Mouse (Mus musculus) spleen, adult 18-20 months (tissue): Measurements from ENCODE around the gene Abat.

ENCODE experiments used
- DNase-seq, 2 experiments: peaks; one replicate each; pipeline ENCODE4 v3.0.0; 2022; ENCODE audit warnings: mixed read lengths in 2 of 2

Gene Abat

GRCm38 (mm10) chr16:8638131-8638530 is 124.9 kb downstream of the Abat start:
- DNase-seq: no peak

GRCm38 (mm10) chr16:8639466-8640191 is 126.4 kb downstream of the Abat start:
- no peak for DNase-seq

GRCm38 (mm10) chr16:8643855-8644254 is 130.6 kb downstream of the Abat start:
- DNase-seq: no peak

- no peak for DNase-seq
Observed at GRCm38 (mm10) chr16:8645546-8645945, 132.3 kb downstream of the Abat start.

GRCm38 (mm10) chr16:8650007-8650406 is 136.8 kb downstream of the Abat start:
- no peak for DNase-seq

- no peak for DNase-seq
Observed at GRCm38 (mm10) chr16:8655108-8655507, 141.9 kb downstream of the Abat start.

- no peak for DNase-seq
Observed at GRCm38 (mm10) chr16:8655599-8655998, 142.4 kb downstream of the Abat start.

GRCm38 (mm10) chr16:8656256-8656655 is 143.0 kb downstream of the Abat start:
- no peak for DNase-seq

GRCm38 (mm10) chr16:8658349-8658748 is 145.1 kb downstream of the Abat start:
- DNase-seq: no peak

GRCm38 (mm10) chr16:8658764-8659163 is 145.5 kb downstream of the Abat start:
- no peak for DNase-seq

GRCm38 (mm10) chr16:8663022-8663421 is 149.8 kb downstream of the Abat start:
- DNase-seq: no peak

- no peak for DNase-seq
Observed at GRCm38 (mm10) chr16:8663606-8664539, 150.6 kb downstream of the Abat start.

- DNase-seq: no peak
Observed at GRCm38 (mm10) chr16:8665367-8665766, 152.1 kb downstream of the Abat start.

- DNase-seq: no peak
Observed at GRCm38 (mm10) chr16:8666452-8666851, 153.2 kb downstream of the Abat start.

- no peak for DNase-seq
Observed at GRCm38 (mm10) chr16:8667261-8667660, 154.0 kb downstream of the Abat start.

- DNase-seq: no peak
Observed at GRCm38 (mm10) chr16:8667814-8668213, 154.6 kb downstream of the Abat start.

- no peak for DNase-seq
Observed at GRCm38 (mm10) chr16:8668386-8668785, 155.2 kb downstream of the Abat start.

GRCm38 (mm10) chr16:8669432-8669831 is 156.2 kb downstream of the Abat start:
- no peak for DNase-seq

- DNase-seq: no peak
Observed at GRCm38 (mm10) chr16:8670041-8671035, 157.1 kb downstream of the Abat start.
